Mouse (Mus musculus): ENCODE data around the gene Cox11. TPM values are rescaled to one million over a fixed set of nuclear protein-coding genes. Genes with fewer than 3 reads are reported as not detected.

The Cox11 gene
- polyA plus RNA-seq, 1 experiment, result 14.5 TPM

DNA sequence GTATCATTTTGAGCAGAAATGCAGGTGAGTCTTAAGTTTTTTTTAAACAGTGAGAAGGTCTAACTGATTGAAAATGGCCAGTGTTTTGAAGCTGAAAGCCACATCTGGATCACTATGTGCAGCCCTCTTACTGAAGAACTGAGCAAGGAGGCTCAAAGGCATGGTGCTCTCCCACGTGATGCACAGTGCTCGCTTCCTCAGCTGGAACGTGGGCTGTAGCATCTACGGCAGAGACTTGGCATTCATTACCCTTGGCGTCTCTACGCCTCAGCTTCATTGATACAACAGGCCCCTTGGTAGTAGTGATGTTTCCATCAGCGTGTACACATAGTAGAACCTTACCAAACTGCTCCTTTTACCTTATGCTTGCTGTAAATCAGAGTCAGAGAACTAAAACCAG, 15.5 kb upstream of the Cox11 start:
- WGBS, result 87% methylated on average over 7 of the region's 7 CpGs
- Histone ChIP-seq H3K4me3 (replicated peaks; ENCODE audit: control insufficient read depth, low read depth, low read length) (no peak overlapping the region), H3K27ac (ENCODE audit: control insufficient read depth, insufficient read depth, low read depth, low read length, poor library complexity) (no peak overlapping the region), H3K4me1 (ENCODE audit: control insufficient read depth, insufficient read depth, low read length) (no peaks in the 10 kb centered on the region)
- TF ChIP-seq POLR2A (IDR thresholded peaks at IDR 0.05; ENCODE audit: borderline replicate concordance, control insufficient read depth, low read depth, low read length), result no peak
- TF ChIP-seq CTCF (IDR thresholded peaks at IDR 0.05; ENCODE audit: control insufficient read depth, insufficient read depth, low read length), result no peak

DNA sequence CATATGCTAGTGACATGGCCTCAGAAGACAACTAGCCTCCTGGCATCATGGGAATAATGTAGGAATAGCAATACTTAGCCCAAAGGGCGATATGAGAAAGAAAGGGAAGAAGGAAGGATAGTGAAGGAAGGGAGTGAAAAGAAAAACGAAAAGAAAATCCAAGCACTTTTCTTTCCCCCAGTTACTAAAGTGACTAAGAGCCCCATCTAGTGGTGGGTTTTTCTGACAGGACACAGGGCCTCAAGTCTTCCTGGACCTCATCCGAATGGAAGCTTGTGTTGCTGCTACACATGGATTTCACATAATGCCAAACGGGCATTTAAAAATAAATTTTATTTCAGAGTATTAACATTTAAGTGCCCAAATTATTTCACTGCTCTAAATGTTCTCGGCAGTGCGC, 14.5 kb upstream of the Cox11 start:
- TF ChIP-seq POLR2A (IDR thresholded peaks at IDR 0.05; ENCODE audit: borderline replicate concordance, control insufficient read depth, low read depth, low read length) (no peak), CTCF (IDR thresholded peaks at IDR 0.05; ENCODE audit: control insufficient read depth, insufficient read depth, low read length) (peak; percentile 35)
- WGBS, result 35% methylated on average over 6 of the region's 6 CpGs
- H3K4me1 ChIP-seq (ENCODE audit: control insufficient read depth, insufficient read depth, low read length), result no peaks in the 10 kb centered on the region

DNA sequence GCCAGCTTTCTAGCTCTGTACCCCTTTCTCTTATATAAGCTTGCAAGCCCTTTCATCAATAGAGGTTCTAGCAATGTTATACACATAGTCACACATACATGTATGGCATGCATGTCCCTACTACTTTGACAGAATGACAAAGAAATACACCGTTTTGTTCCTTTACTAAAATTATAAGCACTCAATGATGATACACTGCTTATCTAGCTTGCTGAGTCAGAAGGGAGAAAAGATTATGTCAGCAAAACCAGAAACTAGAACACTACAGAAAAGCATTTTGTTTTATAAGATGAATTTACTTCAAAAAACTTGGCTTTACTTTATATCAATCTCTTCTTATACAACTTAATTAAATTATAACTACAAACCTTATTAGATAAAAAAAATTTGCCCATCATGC, 12.8 kb upstream of the Cox11 start:
- H3K4me3 ChIP-seq (replicated peaks; ENCODE audit: control insufficient read depth, low read depth, low read length), result no peak overlapping the region
- TF ChIP-seq POLR2A (IDR thresholded peaks at IDR 0.05; ENCODE audit: borderline replicate concordance, control insufficient read depth, low read depth, low read length) (no peak), CTCF (IDR thresholded peaks at IDR 0.05; ENCODE audit: control insufficient read depth, insufficient read depth, low read length) (no peak)
- H3K4me1 ChIP-seq (ENCODE audit: control insufficient read depth, insufficient read depth, low read length), result no peaks in the 10 kb centered on the region
- H3K27ac ChIP-seq (ENCODE audit: control insufficient read depth, insufficient read depth, low read depth, low read length, poor library complexity), result no peak overlapping the region
- 59% methylated on average over 1 of the region's 1 CpGs for WGBS

More for the DNA sequence above, 14.5 kb upstream of the Cox11 start:
- Histone ChIP-seq H3K27ac (ENCODE audit: control insufficient read depth, insufficient read depth, low read depth, low read length, poor library complexity) (no peak overlapping the region), H3K4me3 (replicated peaks; ENCODE audit: control insufficient read depth, low read depth, low read length) (no peak overlapping the region)

DNA sequence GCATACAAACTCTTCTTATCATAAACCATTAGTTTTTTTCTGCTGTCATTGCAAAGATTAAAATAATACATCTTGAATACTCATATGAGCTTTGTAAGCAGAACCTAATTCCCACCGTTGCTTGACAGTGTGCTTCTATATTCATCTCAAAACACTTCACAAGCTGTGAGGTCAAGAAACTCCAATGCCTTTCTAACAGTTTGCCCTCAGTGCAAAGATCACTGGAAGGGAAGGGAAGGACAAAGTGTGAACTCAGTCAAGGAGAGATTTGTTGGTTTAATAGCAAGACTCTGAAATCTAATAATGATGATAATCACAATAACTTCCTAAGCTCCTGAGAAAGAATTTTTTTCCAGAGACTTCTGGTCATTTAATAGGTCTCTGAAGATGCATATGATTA, 10.2 kb upstream of the Cox11 start:
- WGBS, result 67% methylated on average over 1 of the region's 1 CpGs
- no peak overlapping the region for H3K27ac ChIP-seq (ENCODE audit: control insufficient read depth, insufficient read depth, low read depth, low read length, poor library complexity)
- no peak overlapping the region for H3K4me3 ChIP-seq (replicated peaks; ENCODE audit: control insufficient read depth, low read depth, low read length)
- TF ChIP-seq POLR2A (IDR thresholded peaks at IDR 0.05; ENCODE audit: borderline replicate concordance, control insufficient read depth, low read depth, low read length), result no peak
- no peak for TF ChIP-seq CTCF (IDR thresholded peaks at IDR 0.05; ENCODE audit: control insufficient read depth, insufficient read depth, low read length)
- no peaks in the 10 kb centered on the region for H3K4me1 ChIP-seq (ENCODE audit: control insufficient read depth, insufficient read depth, low read length)

DNA sequence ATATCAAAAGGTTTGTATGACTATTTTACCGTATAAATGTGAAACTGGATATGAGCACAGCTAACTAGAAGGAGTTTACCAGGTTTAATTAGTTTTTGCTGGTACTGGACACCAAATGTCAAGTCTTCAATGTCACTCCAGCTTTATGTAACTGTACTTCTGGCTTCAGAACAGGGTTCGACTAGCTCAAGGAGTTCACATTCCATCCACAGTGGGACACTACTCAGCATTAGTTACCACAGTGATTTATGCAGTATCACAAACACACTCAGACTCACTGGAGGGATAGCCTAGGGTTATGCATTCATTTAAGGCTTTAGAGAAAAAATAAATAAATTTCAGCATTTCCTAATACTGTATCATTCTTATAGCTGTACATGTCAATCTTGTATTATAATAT, 5.5 kb upstream of the Cox11 start:
- no peak for TF ChIP-seq POLR2A (IDR thresholded peaks at IDR 0.05; ENCODE audit: borderline replicate concordance, control insufficient read depth, low read depth, low read length)
- TF ChIP-seq CTCF (IDR thresholded peaks at IDR 0.05; ENCODE audit: control insufficient read depth, insufficient read depth, low read length), result no peak
- no peak overlapping the region for H3K27ac ChIP-seq (ENCODE audit: control insufficient read depth, insufficient read depth, low read depth, low read length, poor library complexity)
- 90% methylated on average over 2 of the region's 2 CpGs for WGBS
- no peaks in the 10 kb centered on the region for H3K4me1 ChIP-seq (ENCODE audit: control insufficient read depth, insufficient read depth, low read length)
- H3K4me3 ChIP-seq (replicated peaks; ENCODE audit: control insufficient read depth, low read depth, low read length), result no peak overlapping the region

DNA sequence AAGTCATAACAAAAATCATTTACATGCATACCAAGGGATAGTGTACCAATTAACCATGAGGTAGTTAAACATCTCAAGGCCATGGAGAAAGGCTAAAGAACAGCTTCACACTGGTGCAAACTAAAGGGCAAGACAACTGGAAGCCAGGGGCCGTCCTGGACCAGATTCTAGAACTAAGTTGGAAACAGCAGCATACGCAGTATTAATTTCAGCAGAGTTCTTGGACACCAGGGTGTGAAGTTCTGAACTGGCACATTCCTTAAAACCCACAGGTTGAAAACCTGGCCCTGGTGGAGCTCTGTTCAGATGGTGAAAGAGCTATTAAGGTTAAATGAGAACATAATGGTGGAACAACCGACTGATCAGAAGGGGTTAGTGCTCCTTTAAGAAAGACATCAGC, 3.3 kb upstream of the Cox11 start:
- Histone ChIP-seq H3K27ac (ENCODE audit: control insufficient read depth, insufficient read depth, low read depth, low read length, poor library complexity) (no peak overlapping the region), H3K4me1 (ENCODE audit: control insufficient read depth, insufficient read depth, low read length) (no peaks in the 10 kb centered on the region), H3K4me3 (replicated peaks; ENCODE audit: control insufficient read depth, low read depth, low read length) (no peak overlapping the region)
- no peak for TF ChIP-seq CTCF (IDR thresholded peaks at IDR 0.05; ENCODE audit: control insufficient read depth, insufficient read depth, low read length)
- TF ChIP-seq POLR2A (IDR thresholded peaks at IDR 0.05; ENCODE audit: borderline replicate concordance, control insufficient read depth, low read depth, low read length), result no peak
- 74% methylated on average over 3 of the region's 3 CpGs for WGBS

DNA sequence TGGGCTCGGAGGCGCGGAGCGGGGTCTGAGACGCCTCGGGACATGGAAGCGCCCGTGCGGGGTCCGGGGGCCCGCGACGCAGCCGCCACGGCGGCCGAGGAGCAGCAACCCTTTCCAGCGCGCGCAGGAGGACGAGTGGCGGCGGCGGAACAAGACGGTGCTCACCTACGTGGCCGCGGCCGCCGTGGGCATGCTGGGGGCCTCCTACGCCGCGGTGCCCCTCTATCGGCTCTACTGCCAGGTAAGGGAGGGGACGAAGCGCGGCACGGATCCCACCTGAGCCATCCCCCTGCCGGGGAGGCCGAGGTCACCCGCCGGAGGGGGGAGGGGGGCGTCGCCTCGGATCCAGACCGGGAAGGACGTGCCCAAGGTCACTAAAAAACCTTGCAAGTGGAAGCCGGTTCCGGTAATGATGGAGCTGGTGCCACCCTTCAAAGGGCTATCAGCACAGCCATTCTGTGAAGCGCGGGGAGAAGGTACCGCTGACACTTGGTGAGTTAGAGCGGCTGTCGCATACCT, 398 bp downstream of the Cox11 start:
- 1% methylated on average over 54 of the region's 54 CpGs for WGBS
- Histone ChIP-seq H3K4me3 (replicated peaks; ENCODE audit: control insufficient read depth, low read depth, low read length) (peak overlapping the region; percentile 92), H3K4me1 (ENCODE audit: control insufficient read depth, insufficient read depth, low read length) (no peaks in the 10 kb centered on the region; the same call in 1 of the 2 replicates), H3K27ac (ENCODE audit: control insufficient read depth, insufficient read depth, low read depth, low read length, poor library complexity) (peak overlapping the region; percentile 80)
- TF ChIP-seq POLR2A (IDR thresholded peaks at IDR 0.05; ENCODE audit: borderline replicate concordance, control insufficient read depth, low read depth, low read length) (no peak), CTCF (IDR thresholded peaks at IDR 0.05; ENCODE audit: control insufficient read depth, insufficient read depth, low read length) (no peak)

DNA sequence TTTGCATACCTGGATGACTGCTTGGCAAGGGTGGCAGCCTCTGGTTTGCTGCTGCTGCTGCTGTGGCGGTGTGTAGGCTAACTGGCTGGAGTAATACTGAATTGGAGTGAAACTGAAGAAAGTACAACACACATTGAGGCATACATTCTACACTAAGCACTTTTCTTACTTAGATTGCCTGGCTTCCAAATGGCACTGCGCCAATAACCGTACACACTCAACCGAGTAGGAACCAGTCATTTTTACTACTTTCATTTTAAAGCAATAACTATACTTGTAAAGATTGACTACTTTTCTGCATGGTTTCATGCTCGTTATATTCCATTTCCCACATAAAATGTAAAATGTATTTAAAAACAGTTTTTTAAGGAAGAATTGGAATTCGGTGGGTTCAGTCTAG, 11.8 kb downstream of the Cox11 start:
- TF ChIP-seq CTCF (IDR thresholded peaks at IDR 0.05; ENCODE audit: control insufficient read depth, insufficient read depth, low read length), result no peak
- TF ChIP-seq POLR2A (IDR thresholded peaks at IDR 0.05; ENCODE audit: borderline replicate concordance, control insufficient read depth, low read depth, low read length), result no peak
- 73% methylated on average over 6 of the region's 6 CpGs for WGBS
- Histone ChIP-seq H3K4me1 (ENCODE audit: control insufficient read depth, insufficient read depth, low read length) (no peaks in the 10 kb centered on the region), H3K27ac (ENCODE audit: control insufficient read depth, insufficient read depth, low read depth, low read length, poor library complexity) (no peak overlapping the region), H3K4me3 (replicated peaks; ENCODE audit: control insufficient read depth, low read depth, low read length) (no peak overlapping the region)

Data from bone marrow, adult 2 months (tissue).